ENCODE assay signal across 16 mouse cellular contexts in the genomic region with DNA sequence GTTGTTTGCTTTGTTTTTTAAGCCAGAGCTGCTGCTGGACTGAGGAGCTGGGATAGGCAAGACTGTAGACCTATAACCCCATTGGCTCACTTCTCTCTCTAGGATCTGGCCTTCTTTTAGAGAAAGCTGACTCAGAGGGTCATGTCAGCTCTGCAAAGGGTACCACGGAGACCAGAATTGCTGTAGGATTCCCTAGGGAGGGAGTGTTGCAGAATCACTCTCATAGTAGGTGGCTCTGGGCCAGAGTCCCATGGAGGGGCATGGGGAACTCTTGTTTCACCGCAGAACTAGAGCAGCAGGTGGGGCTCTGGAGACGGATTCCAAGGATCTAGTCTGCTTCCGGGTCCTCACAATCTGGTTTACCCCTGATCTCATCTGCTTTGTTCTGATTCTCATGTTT. TPM values are rescaled to one million over a fixed set of nuclear protein-coding genes. Genes with fewer than 3 reads are reported as not detected.
"Had no signal": no experiment of that assay in that cellular context is flagged by ENCODE, and none has a peak within 500 bp of the region (broad histone marks: within the 10 kb centered on the region; RNA-seq: fewer than 3 reads in every experiment).

No protein-coding gene starts in this region.

- H3K27ac ChIP-seq: kidney, postnatal 0 days; limb, embryonic 15.5 days; liver, embryonic 14.5 days; midbrain, embryonic 10.5 days; neural tube, embryonic 15.5 days; stomach, postnatal 0 days had no signal

- H3K9ac ChIP-seq: limb, embryonic 15.5 days; liver, embryonic 14.5 days; neural tube, embryonic 15.5 days had no signal

- DNase-seq: layer of hippocampus, adult 9-11 months; layer of hippocampus, postnatal 36 days; lung, adult 18-20 months; lung, postnatal 4 days; midbrain, embryonic 14.5 days; thymus, postnatal 14 days had no signal

- H3K9me3 ChIP-seq: limb, embryonic 15.5 days; midbrain, embryonic 10.5 days; neural tube, embryonic 15.5 days had no signal

- H3K36me3 ChIP-seq: limb, embryonic 15.5 days; midbrain, embryonic 10.5 days; neural tube, embryonic 15.5 days had no signal

- H3K4me3 ChIP-seq: limb, embryonic 15.5 days; midbrain, embryonic 10.5 days; myocyte; neural tube, embryonic 15.5 days had no signal

- H3K4me2 ChIP-seq: limb, embryonic 15.5 days; neural tube, embryonic 15.5 days had no signal

- H3K27me3 ChIP-seq: limb, embryonic 15.5 days; neural tube, embryonic 15.5 days had no signal

RNA-seq across cellular contexts. Expression of gene Tlr9, which starts 51.4 kb away (rescaled TPM):
- polyA plus RNA-seq: limb, embryonic 11.5 days; lung, embryonic 16.5 days; midbrain, embryonic 10.5 days; myocyte; neural tube, embryonic 11.5 days; neural tube, embryonic 15.5 days had no signal
